Mouse (Mus musculus): ENCODE data around the gene Ppp6r2.

DNA sequence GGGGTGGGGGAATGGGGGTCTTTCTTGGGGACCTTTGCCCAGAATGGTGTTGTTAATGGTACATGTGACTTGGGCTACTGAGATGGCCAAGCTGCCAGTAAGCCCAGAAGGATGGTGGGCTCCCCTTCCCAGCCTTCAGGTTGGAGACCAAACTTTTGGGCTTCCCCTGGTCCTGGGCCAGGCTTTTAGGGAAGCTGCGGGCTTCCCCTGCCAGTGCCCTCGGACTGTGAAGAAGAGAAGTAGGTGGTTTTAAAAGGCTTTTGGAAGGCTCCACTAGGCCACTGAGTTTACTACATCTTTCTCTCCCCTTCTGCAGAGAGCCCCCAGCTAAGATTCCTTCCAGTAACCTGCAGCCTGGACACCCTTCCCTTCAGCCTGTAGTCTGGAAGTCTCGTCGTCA, 112.3 kb downstream of the Ppp6r2 start:
- TF ChIP-seq CTCF (IDR thresholded peaks at IDR 0.05; ENCODE audit: low read depth) (no peak), EP300 (IDR thresholded peaks at IDR 0.05; ENCODE audit: low read depth) (no peak)

Data from heart, postnatal 0 days (tissue).